Mouse (Mus musculus) lung, embryonic 14.5 days (tissue): ENCODE measurements around the gene Rasa4. TPM values are rescaled to one million over a fixed set of nuclear protein-coding genes. Genes with fewer than 3 reads are reported as not detected.
"Not testable (repeated sequence)": the region's sequence is repeated elsewhere in the genome, so short reads cannot be mapped to it uniquely, and the experiment has no call there.

ENCODE experiments used
- ATAC-seq: fragments of 200-750 bp; cut with Nextera tagmentation; 2 replicates; pipeline ENCODE4 v1.8.0; 2017; ENCODE audit warnings: mild to moderate bottlenecking, moderate TSS enrichment, moderate library complexity; ENCODE audit not compliant: insufficient read depth
- DNase-seq: peaks from one replicate; pipeline ENCODE4 v3.0.0-alpha.2; 2015
- H3K27ac ChIP-seq: fragments of 300-500 bp; sonication (generic); 2 replicates; pipeline ENCODE4 v1.5.1; 2014; ENCODE audit warnings: low read depth, mild to moderate bottlenecking, moderate library complexity
- H3K27me3 ChIP-seq: fragments of 300-500 bp; sonication (generic); 2 replicates; pipeline ENCODE4 v1.6.1; 2014; ENCODE audit warnings: low read length, control low read depth; ENCODE audit not compliant: insufficient read depth
- H3K36me3 ChIP-seq: fragments of 300-500 bp; sonication (generic); 2 replicates; pipeline ENCODE4 v1.6.1; 2014; ENCODE audit warnings: control low read depth; ENCODE audit not compliant: insufficient read depth
- H3K4me1 ChIP-seq: fragments of 300-500 bp; sonication (generic); 2 replicates; pipeline ENCODE4 v1.6.1; 2014; ENCODE audit warnings: antibody characterized with exemption, control low read depth; ENCODE audit not compliant: insufficient read depth
- H3K4me2 ChIP-seq: fragments of 300-500 bp; sonication (generic); 2 replicates; pipeline ENCODE4 v1.6.1; 2014; ENCODE audit warnings: mild to moderate bottlenecking
- H3K4me3 ChIP-seq: fragments of 300-500 bp; sonication (generic); 2 replicates; pipeline ENCODE4 v1.5.1; 2014; ENCODE audit warnings: low read depth, low read length
- H3K9ac ChIP-seq: fragments of 300-500 bp; sonication (generic); 2 replicates; pipeline ENCODE4 v1.6.1; 2014
- H3K9me3 ChIP-seq: fragments of 300-500 bp; sonication (generic); 2 replicates; pipeline ENCODE4 v1.6.1; 2016; ENCODE audit warnings: low read depth, low read length, control low read depth
- CTCF ChIP-seq: IDR thresholded peaks from 2 replicates; pipeline ENCODE4 v1.5.1; 2016; ENCODE audit warnings: antibody characterized with exemption, low read depth
- WGBS: fragments of 180-500 bp; shearing (Covaris S2); extraction: QIAGEN DNeasy Blood & Tissue Kit; methylation state at CpG from one replicate; pipeline ENCODE4 v1.1.7; 2014; 5-methylcytosine and 5-hydroxymethylcytosine counted together
- polyA plus RNA-seq: library from polyadenylated mRNA; unstranded; fragments of >200 nt; fragmentation: Nextera tagmentation; extraction: Ambion mirVana; gene quantifications from 2 replicates; pipeline ENCODE4 v1.2.1, GENCODE M21; 2014

Rasa4 gene
- polyA plus RNA-seq, 1 experiment from 2014 or later, result 4.4 TPM

DNA sequence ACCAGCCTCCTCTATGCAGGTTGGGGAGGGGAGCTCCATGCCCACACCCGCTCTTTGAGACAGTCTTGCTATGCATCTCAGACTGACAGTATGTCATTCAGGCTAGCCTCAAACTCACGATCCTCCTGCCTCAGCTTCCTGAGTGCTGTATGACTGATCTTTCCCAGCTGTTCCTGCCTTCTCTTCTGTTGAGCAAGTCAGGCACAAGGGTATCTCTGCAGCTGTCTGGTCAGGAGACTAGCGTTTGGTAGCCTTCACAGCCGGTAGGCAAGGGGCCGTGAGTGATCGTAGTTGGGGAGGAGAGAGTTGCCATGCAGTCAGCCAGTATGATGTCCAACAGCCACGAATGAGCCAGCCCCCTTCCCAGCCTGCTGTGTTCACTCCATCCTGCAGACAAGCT lies 11.4 kb downstream of the Rasa4 start:
- Histone ChIP-seq H3K9ac (no peak overlapping the region), H3K4me1 (no peaks in the 10 kb centered on the region), H3K4me3 (no peak overlapping the region), H3K36me3 (no peaks in the 10 kb centered on the region), H3K9me3 (no peaks in the 10 kb centered on the region), H3K27ac (no peak overlapping the region), H3K27me3 (no peaks in the 10 kb centered on the region), H3K4me2 (no peak overlapping the region)
- TF ChIP-seq CTCF, result no peak
- DNase-seq (no peak), ATAC-seq (no peak)
- 63% methylated on average over 7 of the region's 7 CpGs for WGBS

DNA sequence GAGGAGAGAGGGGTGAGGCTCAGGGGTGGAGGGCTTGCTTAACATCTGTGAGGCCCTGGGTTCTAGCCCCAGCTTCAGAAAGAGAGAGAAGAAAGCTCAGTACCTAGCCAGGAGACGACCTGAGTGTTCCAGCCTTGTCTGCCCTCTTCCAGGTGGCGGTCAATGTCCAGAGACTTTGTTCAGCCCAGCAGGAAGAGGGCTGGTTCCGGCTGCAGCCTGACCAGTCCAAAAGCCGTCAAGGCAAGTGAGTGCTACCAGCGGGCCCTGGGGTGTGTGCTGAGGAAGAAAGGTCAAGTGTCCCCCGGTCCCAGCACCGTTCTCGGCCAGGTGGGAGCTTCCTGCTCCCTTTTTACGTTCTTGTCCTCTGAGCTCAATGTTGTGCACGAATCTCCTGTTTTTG lies 14.8 kb downstream of the Rasa4 start:
- Histone ChIP-seq H3K9me3 (no peaks in the 10 kb centered on the region), H3K4me1 (no peaks in the 10 kb centered on the region), H3K27me3 (peaks cover 5% of the 10 kb centered on the region; the same call in 1 of the 2 replicates), H3K9ac (no peak overlapping the region), H3K4me3 (no peak overlapping the region), H3K36me3 (no peaks in the 10 kb centered on the region), H3K4me2 (no peak overlapping the region), H3K27ac (no peak overlapping the region)
- no peak for TF ChIP-seq CTCF
- 69% methylated on average over 10 of the region's 10 CpGs for WGBS
- no peak for ATAC-seq
- DNase-seq, result no peak

DNA sequence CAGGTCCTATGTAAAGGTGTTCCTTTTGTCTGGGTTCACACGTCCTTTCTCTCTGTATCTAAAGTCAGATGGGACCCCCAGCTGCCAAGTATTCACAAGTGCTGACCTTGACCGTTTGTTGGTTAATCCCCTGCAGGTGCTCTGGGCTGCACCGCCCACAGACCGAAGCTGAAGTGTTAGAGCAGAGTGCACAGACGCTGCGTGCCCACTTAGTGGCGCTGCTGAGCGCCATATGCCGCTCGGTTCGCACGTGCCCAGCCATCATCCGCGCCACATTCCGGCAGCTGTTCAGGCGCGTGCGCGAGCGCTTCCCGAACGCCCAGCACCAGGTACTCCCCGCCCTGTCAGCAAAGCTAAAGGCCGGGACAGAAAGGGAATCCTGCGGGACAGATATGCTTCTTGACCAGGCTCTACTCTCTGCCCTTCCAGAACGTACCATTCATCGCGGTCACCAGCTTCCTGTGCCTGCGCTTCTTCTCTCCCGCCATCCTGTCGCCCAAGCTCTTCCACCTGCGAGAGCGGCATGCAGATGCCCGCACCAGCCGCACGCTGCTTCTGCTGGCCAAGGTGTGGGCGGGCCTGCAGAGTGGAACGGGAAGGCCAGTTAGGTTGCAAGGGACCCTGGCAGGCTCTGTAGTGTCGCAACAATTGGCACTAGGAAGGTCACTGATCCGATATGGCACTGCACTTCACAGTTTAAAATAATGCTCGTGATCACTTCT lies 18.5 kb downstream of the Rasa4 start:
- Histone ChIP-seq H3K27ac (no peak overlapping the region), H3K4me3 (peak overlapping the region; percentile 24), H3K36me3 (no peaks in the 10 kb centered on the region), H3K4me1 (no peaks in the 10 kb centered on the region), H3K27me3 (peaks cover 5% of the 10 kb centered on the region; the same call in 1 of the 2 replicates), H3K9ac (no peak overlapping the region), H3K4me2 (peak overlapping the region; percentile 64), H3K9me3 (no peaks in the 10 kb centered on the region)
- DNase-seq, result peak; percentile 89
- peak; percentile 89 for ATAC-seq
- WGBS, result 5% methylated on average over 41 of the region's 41 CpGs
- peak; percentile 91 for TF ChIP-seq CTCF

DNA sequence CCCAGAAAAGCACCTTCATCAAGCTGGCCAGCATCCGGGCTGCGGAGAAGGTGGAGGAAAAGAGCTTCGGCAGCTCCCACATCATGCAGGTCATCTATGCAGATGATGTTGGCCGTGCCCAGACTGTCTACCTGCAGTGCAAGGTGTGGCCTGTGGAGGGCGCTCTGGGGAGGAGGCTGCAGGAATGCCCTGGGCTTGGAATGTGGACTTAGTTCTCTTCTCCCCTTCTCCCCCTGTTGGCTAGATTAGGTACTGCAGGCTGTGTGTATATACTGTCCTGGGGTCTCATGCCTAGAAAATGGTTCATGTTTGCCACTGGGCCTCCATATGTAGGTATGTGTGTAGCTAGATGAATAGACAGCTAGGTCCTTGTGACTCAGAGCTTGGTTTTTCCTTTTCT lies 20.8 kb downstream of the Rasa4 start:
- H3K36me3 ChIP-seq, result no peaks in the 10 kb centered on the region
- no peaks in the 10 kb centered on the region for H3K4me1 ChIP-seq
- H3K9me3 ChIP-seq, result no peaks in the 10 kb centered on the region
- no peak overlapping the region for H3K4me3 ChIP-seq
- DNase-seq, result peak; percentile 38
- peak; percentile 66 for TF ChIP-seq CTCF
- ATAC-seq, result no peak
- H3K27me3 ChIP-seq, result peaks cover 5% of the 10 kb centered on the region; the same call in 1 of the 2 replicates
- no peak overlapping the region for H3K9ac ChIP-seq
- H3K27ac ChIP-seq, result no peak overlapping the region
- H3K4me2 ChIP-seq, result no peak overlapping the region
- WGBS, result 87% methylated on average over 5 of the region's 5 CpGs

DNA sequence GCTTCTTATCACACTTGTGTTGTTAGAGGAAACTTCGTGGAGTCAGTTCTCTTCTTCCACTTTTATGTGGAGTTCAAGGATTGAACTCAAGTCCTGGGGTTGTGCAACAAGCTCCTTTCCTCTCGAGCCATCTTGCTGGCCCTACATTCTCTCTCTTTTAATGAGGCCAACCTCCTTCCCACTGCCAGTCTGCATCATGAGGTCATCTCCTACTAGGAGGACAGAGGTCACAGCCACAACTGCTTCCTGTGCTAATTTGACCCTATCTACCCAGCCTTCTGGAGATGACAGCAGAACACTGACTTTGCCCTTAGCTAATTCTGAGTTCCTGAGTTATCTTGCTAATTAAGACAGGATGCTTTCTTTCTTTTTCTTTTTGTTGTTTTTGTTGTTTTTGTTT lies 24.8 kb downstream of the Rasa4 start:
- H3K9ac ChIP-seq, result no peak overlapping the region
- H3K4me2 ChIP-seq, result no peak overlapping the region
- no peaks in the 10 kb centered on the region for H3K27me3 ChIP-seq
- no peak overlapping the region for H3K27ac ChIP-seq
- TF ChIP-seq CTCF, result no peak
- H3K4me3 ChIP-seq, result no peak overlapping the region
- H3K4me1 ChIP-seq, result no peaks in the 10 kb centered on the region
- 42% methylated on average over 2 of the region's 2 CpGs for WGBS
- no peaks in the 10 kb centered on the region for H3K9me3 ChIP-seq
- H3K36me3 ChIP-seq, result no peaks in the 10 kb centered on the region
- no peak for DNase-seq
- no peak for ATAC-seq

DNA sequence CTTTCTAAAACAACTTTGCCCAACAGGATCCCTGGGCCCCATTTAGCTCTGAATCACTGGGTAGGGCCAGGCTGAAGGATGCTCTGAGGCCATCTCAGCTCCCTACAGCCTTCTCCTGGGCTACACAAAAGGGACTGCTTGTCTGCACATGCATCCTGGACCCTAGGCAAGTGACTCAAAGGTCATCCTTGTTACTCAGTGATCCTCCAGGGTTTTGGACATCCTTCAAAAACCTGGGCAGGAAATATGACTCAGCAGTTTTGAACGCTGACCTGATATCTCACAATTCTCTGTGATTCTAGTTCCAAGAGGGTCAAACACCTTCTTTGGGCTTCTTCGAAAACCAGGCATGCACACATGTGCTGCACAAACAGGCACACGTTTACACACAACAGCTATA lies 25.3 kb downstream of the Rasa4 start:
- no peak for TF ChIP-seq CTCF
- no peak overlapping the region for H3K4me2 ChIP-seq
- H3K9ac ChIP-seq, result no peak overlapping the region
- WGBS, result 64% methylated on average over 3 of the region's 3 CpGs
- no peak for ATAC-seq
- H3K9me3 ChIP-seq, result no peaks in the 10 kb centered on the region
- H3K4me1 ChIP-seq, result no peaks in the 10 kb centered on the region
- H3K27me3 ChIP-seq, result no peaks in the 10 kb centered on the region
- DNase-seq, result no peak
- H3K4me3 ChIP-seq, result no peak overlapping the region
- H3K36me3 ChIP-seq, result no peaks in the 10 kb centered on the region
- H3K27ac ChIP-seq, result no peak overlapping the region

DNA sequence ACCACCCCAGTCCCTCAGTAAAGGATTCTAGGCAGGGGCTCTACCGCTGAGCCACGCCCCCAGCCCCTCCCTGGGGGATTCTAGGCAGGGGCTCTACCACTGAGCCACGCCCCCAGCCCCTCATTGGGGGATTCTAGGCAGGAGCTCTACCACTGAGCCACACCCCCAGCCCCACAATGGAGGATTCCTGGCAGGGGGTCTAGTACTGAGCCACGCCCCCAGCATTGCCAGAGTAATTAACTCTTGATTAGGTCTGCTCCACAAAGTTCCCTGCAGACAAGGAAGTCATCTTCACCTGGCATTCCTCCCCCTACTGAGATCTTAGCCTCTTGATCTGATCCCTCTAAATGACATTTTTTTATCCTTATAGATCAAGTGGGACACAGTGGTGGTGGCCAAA lies 29.8 kb downstream of the Rasa4 start:
- H3K4me1 ChIP-seq, H3K36me3 ChIP-seq, DNase-seq, H3K27me3 ChIP-seq, H3K27ac ChIP-seq, H3K9ac ChIP-seq, ATAC-seq, H3K4me2 ChIP-seq, H3K4me3 ChIP-seq, H3K9me3 ChIP-seq: not testable (repeated sequence)
- WGBS, result 35% methylated on average over 4 of the region's 4 CpGs
